Mouse (Mus musculus): ENCODE results near the gene Dusp21. TPM values are rescaled to one million over a fixed set of nuclear protein-coding genes. Genes with fewer than 3 reads are reported as not detected.

Dusp21 gene
- not detected for polyA plus RNA-seq (2014; fragmentation: Illumina TruSeq; extraction: RNeasy Lipid Tissue Mini Kit (QIAGEN cat#74804); ENCODE audit: low read depth, low replicate concordance)

DNA sequence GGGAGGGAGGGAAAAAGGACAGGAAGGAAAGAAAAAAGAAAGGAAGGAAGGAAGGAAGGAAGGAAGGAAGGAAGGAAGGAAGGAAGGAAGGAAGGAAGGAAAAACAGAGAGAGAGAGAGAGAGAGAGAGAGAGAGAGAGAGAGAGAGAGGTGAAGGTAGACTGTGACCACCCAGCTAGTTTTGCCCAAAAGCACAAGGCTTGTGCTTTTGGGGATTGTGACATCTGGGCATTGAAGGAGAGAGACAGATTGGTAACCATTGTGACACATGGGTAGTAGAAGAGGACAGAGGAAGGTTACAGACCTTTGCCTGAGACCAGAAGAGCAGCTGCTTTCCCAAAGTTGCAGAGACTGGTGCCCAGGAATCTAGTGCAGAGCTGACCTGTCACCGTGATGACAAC, at the start of gene Dusp21:
Gene Dusp21, plus strand, starts transcription at position 301 of the 400 bp plus-strand sequence.

DNA sequence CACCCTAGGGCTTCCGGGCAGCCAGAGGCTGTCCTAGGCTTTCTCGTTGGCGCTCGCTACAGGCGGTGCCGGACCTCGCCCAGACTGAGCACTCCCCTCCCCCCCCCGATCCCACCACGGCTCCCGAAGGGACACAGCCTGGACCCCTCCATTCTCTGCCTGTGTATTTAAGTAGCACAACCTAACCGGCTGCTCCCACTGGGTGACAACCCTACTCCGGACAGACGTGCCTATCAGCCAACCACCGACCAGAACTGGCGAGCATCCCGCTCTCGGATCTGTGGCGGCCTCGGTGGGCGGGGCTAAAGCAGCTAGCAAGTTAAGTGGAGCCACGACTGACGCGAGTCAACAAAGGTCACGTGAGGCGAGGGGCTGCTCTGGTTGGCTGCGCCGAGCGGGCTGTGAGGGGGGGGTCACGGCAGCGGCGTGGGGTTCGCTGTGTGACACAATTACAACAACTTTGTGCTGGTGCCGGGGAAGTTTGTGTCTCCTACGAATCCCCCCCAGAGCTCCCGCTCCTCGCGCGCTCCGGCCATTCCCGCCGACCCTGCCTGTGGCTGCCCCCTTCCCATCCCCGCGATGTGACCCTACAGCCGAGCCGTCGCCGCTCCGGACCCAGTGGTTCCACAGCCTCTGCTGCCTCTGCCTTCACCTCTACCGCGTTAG, 16.7 kb downstream of the Dusp21 start, which contains the start of gene Kdm6a:
Gene Kdm6a, plus strand, starts transcription at position 384 of the 666 bp plus-strand sequence.

Other genes with a start within 250 kb of the Dusp21 start
- gene Kdm6a, start 16.7 kb downstream of the Dusp21 start, polyA plus RNA-seq (2014; fragmentation: Illumina TruSeq; extraction: RNeasy Lipid Tissue Mini Kit (QIAGEN cat#74804); ENCODE audit: low read depth, low replicate concordance): 148 TPM